In genomic region chr12:3807548-3808395, GRCm38 (mm10) we compare ENCODE assay signal across 8 mouse cellular contexts. TPM values are rescaled to one million over a fixed set of nuclear protein-coding genes. Genes with fewer than 3 reads are reported as not detected.
DNase-seq lines count a peak whose midpoint lies in the region; ATAC-seq and TF ChIP-seq lines count a peak whose summit lies in the region.

No protein-coding gene starts in this region.

- DNase-seq in adrenal gland, postnatal 36 days = peak; percentile 64 to 85
- peak; percentile 50 for DNase-seq in hindbrain, embryonic 10.5 days (ENCODE audit: low spot score)
- peak; percentile 67 for DNase-seq in left cerebral cortex, postnatal 14 days (ENCODE audit: low spot score in 2 of 2)
- DNase-seq in skeletal muscle tissue, adult 2 months (ENCODE audit: low read depth, low spot score) = peak; percentile 59
- DNase-seq in adipocyte (ENCODE audit: low spot score) = no peak

- peak overlapping the region; percentile 88 for H3K27ac ChIP-seq in forebrain, embryonic 12.5 days
- peak overlapping the region; percentile 91 for H3K27ac ChIP-seq in hindbrain, embryonic 10.5 days

- H3K9me3 ChIP-seq in E14TG2a.4 (ENCODE audit: low read length) = peaks cover 6% of the 10 kb centered on the region; the same call in 1 of the 2 replicates
- H3K9me3 ChIP-seq in forebrain, embryonic 12.5 days = no peaks in the 10 kb centered on the region
- no peaks in the 10 kb centered on the region for H3K9me3 ChIP-seq in hindbrain, embryonic 10.5 days
- no peaks in the 10 kb centered on the region for H3K9me3 ChIP-seq in megakaryocyte, embryonic 14.5 days

- under 1% methylated on average over 53 of the region's 105 CpGs for WGBS in forebrain, embryonic 12.5 days
- under 1% methylated on average over 66 of the region's 105 CpGs for WGBS in hindbrain, embryonic 10.5 days

- H3K4me2 ChIP-seq in forebrain, embryonic 12.5 days = peak overlapping the region; percentile 80

- no peaks in the 10 kb centered on the region for H3K36me3 ChIP-seq in E14TG2a.4 (ENCODE audit: insufficient read depth, low read length)
- no peaks in the 10 kb centered on the region; the same call in 1 of the 2 replicates for H3K36me3 ChIP-seq in forebrain, embryonic 12.5 days (replicated peaks)
- no peaks in the 10 kb centered on the region for H3K36me3 ChIP-seq in hindbrain, embryonic 10.5 days
- H3K36me3 ChIP-seq in megakaryocyte, embryonic 14.5 days (replicated peaks; ENCODE audit: low read length) = peaks cover 14% of the 10 kb centered on the region

- ATAC-seq in forebrain, embryonic 12.5 days (ENCODE audit: low FRiP score) = peak; percentile 54

- H3K27me3 ChIP-seq in E14TG2a.4 (ENCODE audit: insufficient read depth, low read length) = peaks cover 56% of the 10 kb centered on the region
- H3K27me3 ChIP-seq in forebrain, embryonic 12.5 days = peaks cover 31% of the 10 kb centered on the region
- H3K27me3 ChIP-seq in hindbrain, embryonic 10.5 days (ENCODE audit: insufficient read depth, poor library complexity, severe bottlenecking) = peaks cover 69% of the 10 kb centered on the region
- peaks cover 21% of the 10 kb centered on the region for H3K27me3 ChIP-seq in megakaryocyte, embryonic 14.5 days (replicated peaks)

- H3K9ac ChIP-seq in forebrain, embryonic 12.5 days = peak overlapping the region; percentile 92

- no peak for TF ChIP-seq CTCF in E14TG2a.4 (conservative IDR thresholded peaks at IDR 0.05; ENCODE audit: low read length)

- peaks cover 48% of the 10 kb centered on the region for H3K4me1 ChIP-seq in E14TG2a.4 (replicated peaks; ENCODE audit: low read depth, low read length)
- peaks cover 45% of the 10 kb centered on the region for H3K4me1 ChIP-seq in forebrain, embryonic 12.5 days
- peaks cover 58% of the 10 kb centered on the region for H3K4me1 ChIP-seq in hindbrain, embryonic 10.5 days (replicated peaks)
- H3K4me1 ChIP-seq in megakaryocyte, embryonic 14.5 days = peaks cover 61% of the 10 kb centered on the region

- H3K4me3 ChIP-seq in E14TG2a.4 (replicated peaks; ENCODE audit: low read length) = peak overlapping the region; percentile 82
- peak overlapping the region; percentile 89 for H3K4me3 ChIP-seq in forebrain, embryonic 12.5 days (replicated peaks)
- H3K4me3 ChIP-seq in hindbrain, embryonic 10.5 days = peak overlapping the region; percentile 79
- H3K4me3 ChIP-seq in megakaryocyte, embryonic 14.5 days (replicated peaks) = peak overlapping the region; percentile 94

- intact Hi-C loops in left cerebral cortex, postnatal 14 days (cut with DNase I) = loop anchor here (2.0 to 5.0 kb wide), 3 partner anchors 25 to 145 kb away; no protein-coding TSS in a partner anchor

RNA-seq across cellular contexts. Expression of gene Dnmt3a, which starts 2.0 kb away (rescaled TPM):
- 10 to 100 TPM; 51.6 to 52.4 TPM for total RNA-seq in adrenal gland, postnatal 36 days (2021)
- 139 and 146 TPM in 2 replicates for polyA plus RNA-seq in forebrain, embryonic 12.5 days (2016; fragmentation: Nextera tagmentation; extraction: Ambion mirVana)
- 114 and 127 TPM in 2 replicates for polyA plus RNA-seq in hindbrain, embryonic 10.5 days (2016; fragmentation: Nextera tagmentation; extraction: Ambion mirVana)
- 100 to 1,000 TPM; 337 to 343 TPM for total RNA-seq in left cerebral cortex, postnatal 14 days (2021)
- polyA plus RNA-seq in megakaryocyte, embryonic 14.5 days (2012; ENCODE audit: insufficient read depth, low replicate concordance) = 27.5 and 30.1 TPM in 2 replicates
